Mouse (Mus musculus) E14TG2a.4 (cell line): ENCODE results near the gene Stard8.

Experiments
- CTCF ChIP-seq: conservative IDR thresholded peaks from 2 replicates; pipeline ENCODE4 v1.5.1; 2014; ENCODE audit warnings: low read length
- NANOG ChIP-seq: IDR thresholded peaks from 2 replicates; pipeline ENCODE4 v1.6.1; 2014; ENCODE audit warnings: borderline replicate concordance, low read length, mixed read lengths

- TF ChIP-seq CTCF (peak; percentile 49), NANOG (no peak)
Observed at GRCm38 (mm10) chrX:98953941-98954340, 49.1 kb upstream of the Stard8 start.
